Mouse (Mus musculus) olfactory bulb, adult 2 months (tissue): ENCODE measurements at regions not wholly inside any gene's neighbourhood (a gene's known extent, or its start where the extent isn't known, plus 50 kb on each side); places are given as distances from the start of the nearest gene placed in this dataset.

ENCODE experiments used
- CTCF ChIP-seq: fragments of 200-500 bp; IDR thresholded peaks from 2 replicates; pipeline ENCODE4 v1.5.1; 2012; ENCODE audit warnings: low read depth, mild to moderate bottlenecking, low read length, moderate library complexity; ENCODE audit not compliant: insufficient read depth
- POLR2A ChIP-seq: fragments of 200-500 bp; IDR thresholded peaks from 2 replicates; pipeline ENCODE4 v1.6.1; 2012; ENCODE audit warnings: mild to moderate bottlenecking, low read depth, low read length, moderate library complexity; ENCODE audit not compliant: insufficient read depth

DNA sequence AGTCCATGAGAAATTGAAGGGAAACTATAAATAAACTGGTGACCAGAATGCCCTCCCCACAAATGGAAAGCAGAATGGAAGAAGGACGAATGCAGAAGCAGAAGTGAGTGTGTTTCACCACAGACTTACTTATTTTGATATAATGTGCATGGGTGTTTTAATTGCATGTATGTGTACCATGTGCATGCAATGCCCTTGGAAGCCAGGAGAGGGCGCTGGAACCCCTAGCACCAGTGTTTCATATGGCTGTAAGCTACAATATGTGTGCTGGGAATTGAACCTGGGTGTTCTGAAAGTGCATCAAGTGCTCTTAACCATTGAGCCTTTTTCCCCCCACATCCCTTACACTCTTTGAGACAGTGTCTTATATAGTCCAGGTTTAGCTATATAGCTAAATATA, 183.1 kb upstream of the Mocs1 start:
- TF ChIP-seq CTCF (no peak), POLR2A (no peak)
